Mouse (Mus musculus): ENCODE data around the gene Tbc1d1. TPM values are rescaled to one million over a fixed set of nuclear protein-coding genes. Genes with fewer than 3 reads are reported as not detected.

The Tbc1d1 gene
- 26.7 and 39.9 TPM in 2 replicates for polyA plus RNA-seq (2014; fragmentation: Nextera tagmentation; extraction: Ambion mirVana)

DNA sequence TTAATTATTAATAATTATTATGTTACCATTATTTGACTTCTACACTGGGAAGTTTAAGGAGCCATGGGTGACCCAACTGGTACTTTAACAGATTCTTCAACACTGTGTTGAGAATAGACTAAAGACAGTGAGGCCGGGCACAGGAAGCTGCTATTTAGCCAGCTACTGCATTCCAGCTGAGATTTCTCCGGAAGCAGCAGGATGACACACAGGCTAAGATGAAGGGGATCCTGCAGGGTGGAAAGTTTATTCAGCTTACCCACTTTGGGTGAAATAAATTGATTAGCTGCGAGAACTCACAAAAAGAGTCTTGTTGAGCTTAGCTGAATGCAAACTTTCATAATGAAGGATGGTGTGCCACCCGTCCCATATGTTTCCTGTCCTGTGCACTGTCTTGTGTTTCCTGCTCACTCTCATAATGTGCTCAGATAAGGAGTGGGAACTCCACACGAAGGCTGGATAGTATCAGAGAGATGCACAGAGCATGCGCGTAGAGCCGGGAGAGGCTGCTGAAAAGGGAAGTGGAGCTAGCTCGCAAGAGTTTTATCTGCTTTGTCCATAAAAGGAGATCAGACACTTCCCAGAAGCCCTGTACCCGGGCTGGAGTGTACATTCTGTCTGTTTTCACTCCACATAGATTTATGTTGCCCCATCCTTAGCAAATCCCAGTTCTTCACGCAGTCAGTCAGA, at the start of gene Tbc1d1:
Gene Tbc1d1 (plus strand): TSS at position 445 of the 690 bp plus-strand sequence.
- H3K4me2 ChIP-seq (replicated peaks; ENCODE audit: low read depth, low read length), result peak within 1 kb of the TSS; percentile 42
- H3K9ac ChIP-seq (ENCODE audit: low read depth, low read length), result peak within 1 kb of the TSS; percentile 35; the same call in 1 of the 2 replicates
- no peaks in the 10 kb centered on the region for H3K36me3 ChIP-seq (ENCODE audit: control insufficient read depth, insufficient read depth, low read length)
- peak within 1 kb of the TSS; percentile 75 for H3K27ac ChIP-seq (ENCODE audit: low read depth, low read length)
- H3K4me1 ChIP-seq (ENCODE audit: control insufficient read depth, insufficient read depth, low read length), result peaks cover 9% of the 10 kb centered on the region
- 13% methylated on average over 11 of the region's 11 CpGs for WGBS
- H3K27me3 ChIP-seq (ENCODE audit: control insufficient read depth, insufficient read depth, low read length), result peaks cover 13% of the 10 kb centered on the region
- peak; percentile 68; the same call in 1 of the 2 replicates for ATAC-seq (ENCODE audit: low FRiP score, low TSS enrichment)
- peak within 1 kb of the TSS; percentile 18 for H3K4me3 ChIP-seq (ENCODE audit: low read length)
- no peaks in the 10 kb centered on the region for H3K9me3 ChIP-seq (ENCODE audit: control insufficient read depth, low read length)

GRCm38 (mm10) chr5:64107596-64108289, 48.4 kb upstream of the Tbc1d1 start:
- Histone ChIP-seq H3K27me3 (ENCODE audit: control insufficient read depth, insufficient read depth, low read length) (no peaks in the 10 kb centered on the region), H3K27ac (ENCODE audit: low read depth, low read length) (no peak overlapping the region), H3K4me1 (ENCODE audit: control insufficient read depth, insufficient read depth, low read length) (no peaks in the 10 kb centered on the region), H3K36me3 (ENCODE audit: control insufficient read depth, insufficient read depth, low read length) (peaks cover 39% of the 10 kb centered on the region), H3K9me3 (ENCODE audit: control insufficient read depth, low read length) (no peaks in the 10 kb centered on the region), H3K4me3 (ENCODE audit: low read length) (no peak overlapping the region), H3K9ac (ENCODE audit: low read depth, low read length) (no peak overlapping the region), H3K4me2 (replicated peaks; ENCODE audit: low read depth, low read length) (no peak overlapping the region)
- WGBS, result 94% methylated on average over 11 of the region's 11 CpGs
- ATAC-seq (ENCODE audit: low FRiP score, low TSS enrichment), result no peak

DNA sequence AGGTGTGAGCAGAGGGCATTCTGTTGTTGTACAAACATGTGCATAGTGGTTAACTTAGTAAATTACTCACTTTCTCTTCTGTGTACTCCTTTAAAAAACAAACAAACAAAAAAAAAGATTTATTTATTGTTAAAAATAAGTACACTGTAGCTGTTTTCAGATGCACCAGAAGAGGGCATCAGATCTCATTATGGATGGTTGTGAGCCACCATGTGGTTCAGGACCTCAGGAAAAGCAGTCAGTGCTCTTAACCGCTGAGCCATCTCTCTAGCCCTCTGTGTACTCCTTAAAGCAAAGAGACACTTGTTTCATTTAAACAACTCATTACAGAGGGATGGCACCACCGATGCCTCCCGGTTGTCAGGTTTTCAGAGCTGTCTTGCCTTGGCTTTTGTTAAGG, 46.9 kb upstream of the Tbc1d1 start:
- ATAC-seq (ENCODE audit: low FRiP score, low TSS enrichment), result no peak
- Histone ChIP-seq H3K36me3 (ENCODE audit: control insufficient read depth, insufficient read depth, low read length) (peaks cover 42% of the 10 kb centered on the region), H3K9ac (ENCODE audit: low read depth, low read length) (no peak overlapping the region), H3K9me3 (ENCODE audit: control insufficient read depth, low read length) (no peaks in the 10 kb centered on the region), H3K4me2 (replicated peaks; ENCODE audit: low read depth, low read length) (no peak overlapping the region), H3K27ac (ENCODE audit: low read depth, low read length) (no peak overlapping the region), H3K4me1 (ENCODE audit: control insufficient read depth, insufficient read depth, low read length) (no peaks in the 10 kb centered on the region), H3K4me3 (ENCODE audit: low read length) (no peak overlapping the region), H3K27me3 (ENCODE audit: control insufficient read depth, insufficient read depth, low read length) (no peaks in the 10 kb centered on the region)
- 69% methylated on average over 3 of the region's 3 CpGs for WGBS

GRCm38 (mm10) chr5:64112360-64112759, 43.7 kb upstream of the Tbc1d1 start:
- WGBS, result 65% methylated on average over 3 of the region's 3 CpGs
- no peaks in the 10 kb centered on the region for H3K27me3 ChIP-seq (ENCODE audit: control insufficient read depth, insufficient read depth, low read length)
- H3K9me3 ChIP-seq (ENCODE audit: control insufficient read depth, low read length), result peaks cover 9% of the 10 kb centered on the region
- no peak overlapping the region for H3K27ac ChIP-seq (ENCODE audit: low read depth, low read length)
- H3K4me3 ChIP-seq (ENCODE audit: low read length), result no peak overlapping the region
- H3K4me1 ChIP-seq (ENCODE audit: control insufficient read depth, insufficient read depth, low read length), result no peaks in the 10 kb centered on the region
- ATAC-seq (ENCODE audit: low FRiP score, low TSS enrichment), result no peak
- no peak overlapping the region for H3K4me2 ChIP-seq (replicated peaks; ENCODE audit: low read depth, low read length)
- H3K36me3 ChIP-seq (ENCODE audit: control insufficient read depth, insufficient read depth, low read length), result peaks cover 48% of the 10 kb centered on the region
- no peak overlapping the region for H3K9ac ChIP-seq (ENCODE audit: low read depth, low read length)

- no peak overlapping the region for H3K27ac ChIP-seq (ENCODE audit: low read depth, low read length)
- peaks cover 9% of the 10 kb centered on the region for H3K9me3 ChIP-seq (ENCODE audit: control insufficient read depth, low read length)
- no peaks in the 10 kb centered on the region for H3K4me1 ChIP-seq (ENCODE audit: control insufficient read depth, insufficient read depth, low read length)
- 96% methylated on average over 6 of the region's 6 CpGs for WGBS
- H3K4me2 ChIP-seq (replicated peaks; ENCODE audit: low read depth, low read length), result no peak overlapping the region
- H3K4me3 ChIP-seq (ENCODE audit: low read length), result no peak overlapping the region
- H3K9ac ChIP-seq (ENCODE audit: low read depth, low read length), result no peak overlapping the region
- no peak for ATAC-seq (ENCODE audit: low FRiP score, low TSS enrichment)
- no peaks in the 10 kb centered on the region for H3K27me3 ChIP-seq (ENCODE audit: control insufficient read depth, insufficient read depth, low read length)
- H3K36me3 ChIP-seq (ENCODE audit: control insufficient read depth, insufficient read depth, low read length), result peaks cover 38% of the 10 kb centered on the region
Observed at GRCm38 (mm10) chr5:64114210-64114609, 41.9 kb upstream of the Tbc1d1 start.

DNA sequence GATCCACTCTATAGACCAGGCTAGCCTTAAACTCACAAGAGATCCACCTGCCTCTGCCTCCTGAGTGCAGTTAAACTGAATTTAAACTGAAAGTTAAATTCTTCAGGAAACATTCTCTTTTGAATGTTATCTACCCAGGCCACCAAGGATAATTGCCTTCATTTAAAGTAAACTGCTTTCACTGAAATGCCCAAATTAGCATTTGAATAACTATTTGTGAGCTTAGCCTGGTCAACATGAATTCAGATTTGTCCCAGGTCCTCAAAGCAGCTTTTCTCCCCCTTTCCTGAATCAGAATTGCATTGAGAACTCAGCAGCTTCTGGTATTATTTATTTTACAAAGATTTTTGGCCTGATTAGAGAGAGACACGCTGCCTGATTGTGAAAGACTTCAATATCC, 38.9 kb upstream of the Tbc1d1 start:
- Histone ChIP-seq H3K27me3 (ENCODE audit: control insufficient read depth, insufficient read depth, low read length) (no peaks in the 10 kb centered on the region), H3K4me1 (ENCODE audit: control insufficient read depth, insufficient read depth, low read length) (no peaks in the 10 kb centered on the region), H3K9ac (ENCODE audit: low read depth, low read length) (no peak overlapping the region), H3K9me3 (ENCODE audit: control insufficient read depth, low read length) (peaks cover 9% of the 10 kb centered on the region), H3K4me3 (ENCODE audit: low read length) (no peak overlapping the region), H3K4me2 (replicated peaks; ENCODE audit: low read depth, low read length) (no peak overlapping the region), H3K36me3 (ENCODE audit: control insufficient read depth, insufficient read depth, low read length) (peaks cover 25% of the 10 kb centered on the region), H3K27ac (ENCODE audit: low read depth, low read length) (no peak overlapping the region)
- 93% methylated on average over 1 of the region's 1 CpGs for WGBS
- ATAC-seq (ENCODE audit: low FRiP score, low TSS enrichment), result no peak

- H3K4me1 ChIP-seq (ENCODE audit: control insufficient read depth, insufficient read depth, low read length), result no peaks in the 10 kb centered on the region
- 80% methylated on average over 5 of the region's 5 CpGs for WGBS
- no peak overlapping the region for H3K9ac ChIP-seq (ENCODE audit: low read depth, low read length)
- no peak overlapping the region for H3K4me2 ChIP-seq (replicated peaks; ENCODE audit: low read depth, low read length)
- no peak for ATAC-seq (ENCODE audit: low FRiP score, low TSS enrichment)
- H3K27ac ChIP-seq (ENCODE audit: low read depth, low read length), result no peak overlapping the region
- H3K9me3 ChIP-seq (ENCODE audit: control insufficient read depth, low read length), result no peaks in the 10 kb centered on the region
- H3K4me3 ChIP-seq (ENCODE audit: low read length), result no peak overlapping the region
- no peaks in the 10 kb centered on the region for H3K27me3 ChIP-seq (ENCODE audit: control insufficient read depth, insufficient read depth, low read length)
- peaks cover 7% of the 10 kb centered on the region; the same call in 1 of the 2 replicates for H3K36me3 ChIP-seq (ENCODE audit: control insufficient read depth, insufficient read depth, low read length)
Observed at GRCm38 (mm10) chr5:64125783-64126182, 30.3 kb upstream of the Tbc1d1 start.

DNA sequence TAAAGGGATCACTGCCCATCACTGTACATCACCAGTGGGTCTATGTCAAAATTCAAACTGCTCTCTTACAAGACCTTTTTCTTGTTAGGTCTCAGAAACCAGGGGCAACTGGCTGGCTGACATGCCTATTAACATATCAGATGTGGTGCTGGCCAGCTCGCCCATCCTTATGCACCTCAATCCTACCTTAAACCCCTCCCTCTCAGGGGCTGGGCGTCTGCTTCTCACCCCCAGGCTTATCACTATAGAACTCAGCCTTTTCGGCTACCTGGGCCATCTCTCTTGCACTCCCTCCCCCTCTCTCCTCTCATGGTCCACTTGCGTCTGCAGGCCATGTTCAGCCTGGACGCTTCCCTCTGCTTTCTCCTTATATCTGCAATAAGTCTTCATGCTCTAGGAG, 24.6 kb upstream of the Tbc1d1 start:
- Histone ChIP-seq H3K9me3 (ENCODE audit: control insufficient read depth, low read length) (no peaks in the 10 kb centered on the region), H3K36me3 (ENCODE audit: control insufficient read depth, insufficient read depth, low read length) (peaks cover 5% of the 10 kb centered on the region; the same call in 1 of the 2 replicates), H3K4me3 (ENCODE audit: low read length) (no peak overlapping the region), H3K4me2 (replicated peaks; ENCODE audit: low read depth, low read length) (no peak overlapping the region), H3K27ac (ENCODE audit: low read depth, low read length) (no peak overlapping the region), H3K27me3 (ENCODE audit: control insufficient read depth, insufficient read depth, low read length) (no peaks in the 10 kb centered on the region), H3K9ac (ENCODE audit: low read depth, low read length) (no peak overlapping the region), H3K4me1 (ENCODE audit: control insufficient read depth, insufficient read depth, low read length) (no peaks in the 10 kb centered on the region)
- ATAC-seq (ENCODE audit: low FRiP score, low TSS enrichment), result 0 out of 2 replicates have a peak, but pooled peaks have one; percentile 24
- 54% methylated on average over 5 of the region's 5 CpGs for WGBS

DNA sequence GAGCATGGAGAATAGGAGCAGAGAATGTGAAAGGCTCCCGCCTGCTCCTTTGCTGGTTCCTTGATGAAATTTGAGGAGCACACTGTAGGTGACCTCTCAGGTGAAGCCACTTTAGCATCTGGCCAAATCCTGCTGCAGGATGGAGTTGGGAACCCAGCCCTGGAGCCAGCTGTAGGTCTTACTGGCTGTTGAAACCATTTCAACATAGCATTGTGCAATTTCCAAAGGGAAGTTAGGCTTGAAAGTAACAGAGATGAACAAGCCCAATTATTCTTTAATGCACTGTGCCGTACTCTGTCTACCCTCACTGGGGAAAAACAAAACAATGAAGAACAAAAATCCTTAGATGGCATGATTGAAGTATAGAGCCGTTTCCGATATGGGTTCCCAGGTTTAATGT, 22.2 kb upstream of the Tbc1d1 start:
- no peaks in the 10 kb centered on the region for H3K9me3 ChIP-seq (ENCODE audit: control insufficient read depth, low read length)
- H3K27me3 ChIP-seq (ENCODE audit: control insufficient read depth, insufficient read depth, low read length), result no peaks in the 10 kb centered on the region
- no peak overlapping the region for H3K4me2 ChIP-seq (replicated peaks; ENCODE audit: low read depth, low read length)
- ATAC-seq (ENCODE audit: low FRiP score, low TSS enrichment), result no peak
- H3K4me1 ChIP-seq (ENCODE audit: control insufficient read depth, insufficient read depth, low read length), result no peaks in the 10 kb centered on the region
- H3K27ac ChIP-seq (ENCODE audit: low read depth, low read length), result no peak overlapping the region
- H3K9ac ChIP-seq (ENCODE audit: low read depth, low read length), result no peak overlapping the region
- H3K4me3 ChIP-seq (ENCODE audit: low read length), result no peak overlapping the region
- WGBS, result 80% methylated on average over 4 of the region's 4 CpGs
- no peaks in the 10 kb centered on the region for H3K36me3 ChIP-seq (ENCODE audit: control insufficient read depth, insufficient read depth, low read length)
